Mouse (Mus musculus) cerebellum, adult 2 months (tissue): ENCODE results near the gene Mob3b. TPM values are rescaled to one million over a fixed set of nuclear protein-coding genes. Genes with fewer than 3 reads are reported as not detected.

ENCODE experiments used
- DNase-seq, 2 experiments: peaks; one replicate each; pipeline ENCODE4 v3.0.0; 2021
- H3K27ac ChIP-seq: fragments of 200-500 bp; 2 replicates; pipeline ENCODE4 v1.5.1; 2012; ENCODE audit warnings: low read length, control low read depth, inconsistent platforms; ENCODE audit not compliant: insufficient read depth
- H3K27me3 ChIP-seq: fragments of 200-500 bp; 2 replicates; pipeline ENCODE4 v1.6.1; 2012; ENCODE audit warnings: inconsistent platforms, mild to moderate bottlenecking, low read length, moderate library complexity; ENCODE audit not compliant: control insufficient read depth, insufficient read depth
- H3K4me1 ChIP-seq: fragments of 200-500 bp; 2 replicates; pipeline ENCODE4 v1.6.1; 2011; ENCODE audit warnings: low read length; ENCODE audit not compliant: control insufficient read depth, insufficient read depth
- H3K4me3 ChIP-seq: fragments of 200-500 bp; replicated peaks from 2 replicates; pipeline ENCODE3; 2011; ENCODE audit warnings: mild to moderate bottlenecking, low read depth, low read length, control low read depth; ENCODE audit not compliant: insufficient read depth
- CTCF ChIP-seq: fragments of 200-500 bp; IDR thresholded peaks from 2 replicates; pipeline ENCODE4 v1.5.1; 2011; ENCODE audit warnings: low read depth, mild to moderate bottlenecking, control low read depth, low read length, moderate library complexity, borderline replicate concordance; ENCODE audit not compliant: insufficient read depth
- POLR2A ChIP-seq: fragments of 200-500 bp; IDR thresholded peaks from 2 replicates; pipeline ENCODE4 v1.6.1; 2011; ENCODE audit warnings: low read length, control low read depth, borderline replicate concordance; ENCODE audit not compliant: insufficient read depth
- WGBS: fragments of 180-500 bp; shearing (Covaris S2); methylation state at CpG from one replicate; pipeline ENCODE4 v1.1.7; 2018; 5-methylcytosine and 5-hydroxymethylcytosine counted together
- polyA plus RNA-seq: library from polyadenylated mRNA; depleted of rRNA; stranded (reverse); fragments of >200 nt; gene quantifications from 2 replicates; pipeline ENCODE4 v1.2.3, GENCODE M21; 2012

Gene Mob3b
- polyA plus RNA-seq, 1 experiment: 9.5 TPM

GRCm38 (mm10) chr4:35049036-35049741 lies 108.1 kb downstream of the Mob3b start:
- Histone ChIP-seq H3K4me3 (no peak overlapping the region), H3K27me3 (no peaks in the 10 kb centered on the region), H3K27ac (no peak overlapping the region), H3K4me1 (no peaks in the 10 kb centered on the region)
- DNase-seq: no peak
- TF ChIP-seq CTCF (no peak), POLR2A (no peak)
- 82% methylated on average over 9 of the region's 9 CpGs for WGBS

GRCm38 (mm10) chr4:35040896-35041295 lies 116.4 kb downstream of the Mob3b start:
- DNase-seq: no peak
- no peak overlapping the region for H3K27ac ChIP-seq
- 97% methylated on average over 5 of the region's 5 CpGs for WGBS
- no peaks in the 10 kb centered on the region for H3K4me1 ChIP-seq
- H3K27me3 ChIP-seq: no peaks in the 10 kb centered on the region
- H3K4me3 ChIP-seq: no peak overlapping the region
- no peak for TF ChIP-seq POLR2A
- no peak for TF ChIP-seq CTCF

GRCm38 (mm10) chr4:35040306-35040705 lies 117.0 kb downstream of the Mob3b start:
- Histone ChIP-seq H3K27me3 (no peaks in the 10 kb centered on the region), H3K4me1 (no peaks in the 10 kb centered on the region), H3K27ac (no peak overlapping the region), H3K4me3 (no peak overlapping the region)
- DNase-seq: no peak
- no peak for TF ChIP-seq POLR2A
- no peak for TF ChIP-seq CTCF
- 87% methylated on average over 1 of the region's 1 CpGs for WGBS

- Histone ChIP-seq H3K4me3 (no peak overlapping the region), H3K27ac (no peak overlapping the region), H3K4me1 (no peaks in the 10 kb centered on the region), H3K27me3 (no peaks in the 10 kb centered on the region)
- no peak for DNase-seq
- TF ChIP-seq POLR2A (no peak), CTCF (no peak)
- WGBS: 85% methylated on average over 2 of the region's 2 CpGs
Observed at GRCm38 (mm10) chr4:35037824-35038223, 119.5 kb downstream of the Mob3b start.

GRCm38 (mm10) chr4:35034504-35035290 lies 122.6 kb downstream of the Mob3b start:
- Histone ChIP-seq H3K4me1 (no peaks in the 10 kb centered on the region), H3K4me3 (no peak overlapping the region), H3K27ac (no peak overlapping the region), H3K27me3 (no peaks in the 10 kb centered on the region)
- no peak for TF ChIP-seq CTCF
- no peak for TF ChIP-seq POLR2A
- 66% methylated on average over 18 of the region's 18 CpGs for WGBS
- no peak for DNase-seq

- no peak for DNase-seq
- H3K4me1 ChIP-seq: no peaks in the 10 kb centered on the region
- TF ChIP-seq POLR2A (no peak), CTCF (no peak)
- H3K4me3 ChIP-seq: no peak overlapping the region
- WGBS: 94% methylated on average over 3 of the region's 3 CpGs
- H3K27ac ChIP-seq: no peak overlapping the region
- no peaks in the 10 kb centered on the region for H3K27me3 ChIP-seq
Observed at GRCm38 (mm10) chr4:35032758-35033157, 124.5 kb downstream of the Mob3b start.

GRCm38 (mm10) chr4:35031623-35032022 lies 125.7 kb downstream of the Mob3b start:
- TF ChIP-seq CTCF (no peak), POLR2A (no peak)
- Histone ChIP-seq H3K4me1 (no peaks in the 10 kb centered on the region), H3K27ac (no peak overlapping the region), H3K27me3 (no peaks in the 10 kb centered on the region), H3K4me3 (no peak overlapping the region)
- no peak for DNase-seq
- WGBS: 87% methylated on average over 3 of the region's 3 CpGs

- Histone ChIP-seq H3K27ac (no peak overlapping the region), H3K4me3 (no peak overlapping the region), H3K4me1 (no peaks in the 10 kb centered on the region), H3K27me3 (no peaks in the 10 kb centered on the region)
- WGBS: 11% methylated on average over 5 of the region's 5 CpGs
- DNase-seq: peak in 1 of 2 experiments; percentile 23
- TF ChIP-seq CTCF: no peak
Observed at GRCm38 (mm10) chr4:35031141-35031540, 126.1 kb downstream of the Mob3b start.
